Mouse (Mus musculus) lung, postnatal 10 days (tissue): ENCODE measurements at regions not wholly inside any gene's neighbourhood (a gene's known extent, or its start where the extent isn't known, plus 50 kb on each side); places are given as distances from the start of the nearest gene placed in this dataset.
A peak's percentile ranks its signal among the peaks of the same experiment; 100 is the strongest.

Experiments used
- DNase-seq: peaks from one replicate; pipeline ENCODE4 v3.0.0; 2021

- DNase-seq, result peak; percentile 56
Measured at GRCm38 (mm10) chr3:37962043-37962810, 237.9 kb upstream of the Gm5148 start.

GRCm38 (mm10) chr3:37958361-37958978 lies 234.2 kb upstream of the Gm5148 start:
- no peak for DNase-seq

GRCm38 (mm10) chr3:37956543-37956942 lies 232.3 kb upstream of the Gm5148 start:
- DNase-seq, result no peak

- peak; percentile 77 for DNase-seq
Measured at GRCm38 (mm10) chr3:37952891-37953290, 228.6 kb upstream of the Gm5148 start.

GRCm38 (mm10) chr3:37952251-37952650 lies 228.0 kb upstream of the Gm5148 start:
- no peak for DNase-seq

- DNase-seq, result no peak
Measured at GRCm38 (mm10) chr3:37943661-37944060, 219.4 kb upstream of the Gm5148 start.

- no peak for DNase-seq
Measured at GRCm38 (mm10) chr3:37940016-37940415, 215.7 kb upstream of the Gm5148 start.

GRCm38 (mm10) chr3:37938870-37939269 lies 214.6 kb upstream of the Gm5148 start:
- no peak for DNase-seq

- peak; percentile 76 for DNase-seq
Measured at GRCm38 (mm10) chr3:37938284-37938596, 213.9 kb upstream of the Gm5148 start.

GRCm38 (mm10) chr3:37937381-37938283 lies 213.3 kb upstream of the Gm5148 start:
- peak; percentile 61 for DNase-seq

GRCm38 (mm10) chr3:37936251-37936931 lies 212.1 kb upstream of the Gm5148 start:
- no peak for DNase-seq

- peak; percentile 42 for DNase-seq
Measured at GRCm38 (mm10) chr3:37934905-37935708, 210.8 kb upstream of the Gm5148 start.

GRCm38 (mm10) chr3:37934236-37934635 lies 209.9 kb upstream of the Gm5148 start:
- DNase-seq, result peak; percentile 0

GRCm38 (mm10) chr3:37928731-37929130 lies 204.4 kb upstream of the Gm5148 start:
- DNase-seq, result no peak

- DNase-seq, result peak; percentile 59
Measured at GRCm38 (mm10) chr3:37919450-37920156, 195.3 kb upstream of the Gm5148 start.

GRCm38 (mm10) chr3:37916786-37917479 lies 192.6 kb upstream of the Gm5148 start:
- no peak for DNase-seq

- DNase-seq, result no peak
Measured at GRCm38 (mm10) chr3:37916281-37916680, 192.0 kb upstream of the Gm5148 start.

GRCm38 (mm10) chr3:37915673-37916072 lies 191.4 kb upstream of the Gm5148 start:
- DNase-seq, result no peak

- no peak for DNase-seq
Measured at GRCm38 (mm10) chr3:37914136-37914535, 189.8 kb upstream of the Gm5148 start.

GRCm38 (mm10) chr3:37909821-37910220 lies 185.5 kb upstream of the Gm5148 start:
- DNase-seq, result no peak

GRCm38 (mm10) chr3:37909008-37909407 lies 184.7 kb upstream of the Gm5148 start:
- DNase-seq, result no peak
